Mouse (Mus musculus): ENCODE data around the gene Pxt1. TPM values are rescaled to one million over a fixed set of nuclear protein-coding genes. Genes with fewer than 3 reads are reported as not detected.

Pxt1 gene
- polyA plus RNA-seq, 1 experiment = 0.14 TPM

DNA sequence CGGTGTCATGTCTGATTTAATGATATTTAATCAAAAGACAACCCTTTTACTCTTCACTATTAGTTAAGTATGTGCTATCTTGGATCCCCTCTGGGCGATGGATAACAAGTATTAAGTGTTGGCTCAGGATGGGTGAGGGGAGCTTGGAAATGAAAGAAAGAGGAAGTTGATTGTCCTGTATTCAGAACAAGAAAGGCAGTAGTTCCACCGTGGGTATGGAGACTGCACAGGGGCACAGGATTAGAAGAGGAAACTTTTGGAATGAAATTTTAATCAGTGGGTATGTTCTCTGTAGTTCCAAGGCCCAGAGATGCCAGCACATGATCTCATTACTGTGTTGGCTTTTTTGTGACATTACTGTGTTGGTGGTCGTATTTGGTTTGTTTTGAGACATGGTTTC lies 7.1 kb upstream of the Pxt1 start:
- no peak for DNase-seq (ENCODE audit: low read depth, low spot score)
- WGBS = 73% methylated on average over 4 of the region's 4 CpGs

DNA sequence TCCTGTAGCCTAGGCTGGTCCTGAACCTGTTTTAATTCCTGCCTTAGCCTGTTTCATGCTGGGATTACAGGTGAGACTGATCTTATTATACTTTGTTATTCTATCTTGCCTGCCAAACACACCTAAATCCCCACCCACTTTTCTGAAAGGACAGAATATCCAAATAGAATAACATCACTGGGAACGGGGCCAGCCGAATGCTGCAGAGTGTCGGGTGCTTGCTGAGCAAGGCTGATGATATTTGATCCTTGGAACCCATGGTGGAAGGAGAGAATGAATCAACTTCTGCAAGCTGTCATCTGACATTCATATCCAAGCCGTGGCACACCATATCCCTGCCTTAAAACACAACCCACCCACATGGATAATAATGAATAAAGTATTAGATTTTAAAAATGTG lies 5.0 kb upstream of the Pxt1 start:
- no peak for DNase-seq (ENCODE audit: low read depth, low spot score)
- WGBS = 34% methylated on average over 4 of the region's 4 CpGs

- DNase-seq (ENCODE audit: low read depth, low spot score) = no peak
- WGBS = 92% methylated on average over 19 of the region's 19 CpGs
Measured at GRCm38 (mm10) chr17:28947011-28947939, 3.6 kb upstream of the Pxt1 start.

- WGBS = 91% methylated on average over 7 of the region's 7 CpGs
- DNase-seq (ENCODE audit: low read depth, low spot score) = no peak
Measured at GRCm38 (mm10) chr17:28944481-28944880, 841 bp upstream of the Pxt1 start.

- DNase-seq (ENCODE audit: low read depth, low spot score) = no peak
- WGBS = 78% methylated on average over 10 of the region's 11 CpGs
Measured at GRCm38 (mm10) chr17:28942101-28942500, 1.5 kb downstream of the Pxt1 start.

DNA sequence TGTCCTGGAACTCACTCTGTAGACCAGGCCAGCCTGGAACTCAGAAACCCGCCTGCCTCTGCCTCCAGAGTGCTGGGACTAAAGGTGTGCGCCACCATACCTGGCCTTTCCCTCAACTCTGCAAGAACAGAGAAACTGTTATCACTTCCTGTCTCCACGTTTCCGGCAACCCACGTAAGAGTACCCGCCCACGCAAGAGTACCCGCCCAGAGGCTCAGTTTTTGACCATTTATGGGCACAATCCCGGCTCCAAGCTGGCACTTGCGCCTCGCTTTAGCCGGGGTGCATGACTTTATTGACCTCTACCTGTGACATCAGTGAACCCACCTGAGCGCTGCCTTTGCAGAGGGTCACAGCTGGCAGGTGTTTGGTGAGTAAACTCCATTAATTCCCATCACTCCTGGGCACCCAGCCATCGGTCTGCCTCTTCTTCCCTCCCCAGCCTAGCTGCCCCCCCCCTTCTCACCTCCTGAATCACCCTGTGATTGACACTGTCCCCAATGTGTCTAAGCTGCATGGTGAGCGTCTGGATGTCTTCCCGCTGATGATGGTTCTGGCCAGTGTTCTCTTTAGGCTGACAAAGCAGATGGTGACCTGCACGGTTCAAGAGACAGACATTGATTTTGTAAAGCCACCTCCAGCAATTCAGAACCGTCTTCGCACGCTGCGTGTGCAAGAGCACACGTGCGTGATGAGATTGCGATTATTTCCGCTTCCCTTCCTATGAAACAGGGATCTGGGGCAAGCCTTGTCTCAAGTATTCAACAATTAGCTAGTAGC lies 2.7 kb downstream of the Pxt1 start:
- WGBS = 84% methylated on average over 25 of the region's 25 CpGs

DNA sequence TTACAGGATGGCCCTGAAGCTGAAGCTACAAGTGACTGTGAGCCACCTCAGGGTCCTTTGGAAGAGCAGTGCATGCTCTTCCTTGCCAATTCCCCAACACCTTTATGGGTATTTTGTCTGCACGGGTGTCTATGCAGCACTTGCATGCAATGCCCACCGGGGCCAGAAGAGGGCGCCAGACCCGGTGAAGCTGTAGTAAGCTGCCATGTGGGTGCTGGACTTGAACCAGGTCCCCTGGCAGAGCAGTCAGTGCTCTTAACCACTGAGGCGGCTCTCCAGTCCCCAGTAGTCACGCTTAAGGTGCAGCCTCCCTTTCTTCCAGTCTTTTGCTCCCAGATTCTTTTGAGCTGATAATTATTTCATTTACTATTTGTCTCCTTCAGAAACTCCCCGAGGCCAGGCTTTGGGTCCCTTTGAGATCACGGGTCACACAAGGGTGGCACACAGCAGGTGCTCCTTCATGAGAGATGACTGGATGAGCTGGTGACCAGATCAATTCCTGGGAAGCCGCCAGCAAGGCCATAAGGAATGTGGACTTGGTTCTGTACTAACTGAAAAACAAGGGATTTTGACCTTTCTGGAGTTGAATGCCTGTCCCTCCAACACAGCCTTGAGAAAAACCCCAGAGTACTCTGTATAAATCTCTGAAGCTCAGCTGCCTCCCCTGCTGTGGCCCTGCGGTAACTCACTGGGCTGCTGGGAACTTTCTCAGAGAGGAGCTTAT lies 6.9 kb downstream of the Pxt1 start:
- WGBS = 83% methylated on average over 10 of the region's 10 CpGs
- DNase-seq (ENCODE audit: low read depth, low spot score) = no peak

More for the DNA sequence above, 2.7 kb downstream of the Pxt1 start:
- no peak for DNase-seq (ENCODE audit: low read depth, low spot score)

GRCm38 (mm10) chr17:28936133-28936532 lies 7.5 kb downstream of the Pxt1 start:
- WGBS = 91% methylated on average over 7 of the region's 7 CpGs
- DNase-seq (ENCODE audit: low read depth, low spot score) = no peak

DNA sequence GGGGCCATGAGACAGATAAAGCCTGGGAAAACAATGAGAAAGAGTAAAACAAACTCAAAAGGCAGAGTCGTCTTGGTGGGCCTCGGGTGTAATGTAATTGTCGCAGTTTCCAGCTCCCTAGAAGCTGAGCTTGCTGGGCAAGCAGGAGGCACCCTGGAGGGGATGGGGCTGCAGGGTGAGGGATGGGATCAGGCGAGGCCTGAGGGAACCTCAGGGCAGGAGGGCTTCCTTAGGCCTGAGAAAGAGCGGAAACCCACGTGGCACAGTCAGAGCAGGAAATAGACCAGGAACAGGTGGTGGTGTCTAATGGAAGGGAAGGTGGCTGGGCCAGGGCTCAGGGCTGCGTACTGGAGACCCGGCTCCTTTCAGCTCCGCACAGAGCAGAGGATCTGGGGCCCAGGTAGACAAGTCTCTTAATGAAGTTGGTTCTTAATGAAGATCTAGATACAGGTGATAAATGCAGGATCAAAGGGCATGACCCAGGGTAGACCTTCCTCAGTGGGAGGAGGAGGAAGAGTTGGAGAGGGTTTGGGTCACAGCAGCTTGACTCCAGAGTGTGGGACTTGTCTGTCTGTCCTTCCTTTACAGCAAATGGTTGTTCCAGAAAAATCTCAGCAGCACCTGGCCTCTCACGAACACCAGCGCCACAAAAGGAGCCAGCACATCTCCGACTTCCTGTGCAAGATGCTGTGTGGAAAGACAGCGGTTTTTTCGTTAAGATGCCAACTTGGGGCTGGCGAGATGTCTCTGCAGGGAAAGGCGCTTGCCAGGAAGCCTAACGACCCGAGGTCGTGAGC lies 9.3 kb downstream of the Pxt1 start:
- WGBS = 69% methylated on average over 19 of the region's 19 CpGs
- DNase-seq (ENCODE audit: low read depth, low spot score) = no peak

DNA sequence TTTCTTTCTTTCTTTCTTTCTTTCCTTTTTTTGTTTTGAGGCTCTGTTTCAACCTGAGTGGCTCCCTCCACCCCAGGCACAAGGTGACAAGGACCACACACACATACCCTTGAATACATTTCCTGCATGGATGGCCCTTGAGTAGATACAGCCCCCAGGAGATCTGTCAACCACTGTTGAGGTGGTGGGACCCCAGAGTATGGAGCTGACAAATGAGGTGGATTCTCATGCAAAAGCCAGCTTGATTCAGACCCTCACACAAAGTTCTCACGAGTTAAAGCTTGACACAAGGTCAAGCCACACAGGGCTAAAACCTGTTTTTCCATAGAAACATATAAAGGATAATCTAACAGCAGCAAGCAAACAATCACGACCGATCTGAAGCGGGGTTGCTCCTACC lies 11.4 kb downstream of the Pxt1 start:
- 78% methylated on average over 4 of the region's 4 CpGs for WGBS
- no peak for DNase-seq (ENCODE audit: low read depth, low spot score)

DNA sequence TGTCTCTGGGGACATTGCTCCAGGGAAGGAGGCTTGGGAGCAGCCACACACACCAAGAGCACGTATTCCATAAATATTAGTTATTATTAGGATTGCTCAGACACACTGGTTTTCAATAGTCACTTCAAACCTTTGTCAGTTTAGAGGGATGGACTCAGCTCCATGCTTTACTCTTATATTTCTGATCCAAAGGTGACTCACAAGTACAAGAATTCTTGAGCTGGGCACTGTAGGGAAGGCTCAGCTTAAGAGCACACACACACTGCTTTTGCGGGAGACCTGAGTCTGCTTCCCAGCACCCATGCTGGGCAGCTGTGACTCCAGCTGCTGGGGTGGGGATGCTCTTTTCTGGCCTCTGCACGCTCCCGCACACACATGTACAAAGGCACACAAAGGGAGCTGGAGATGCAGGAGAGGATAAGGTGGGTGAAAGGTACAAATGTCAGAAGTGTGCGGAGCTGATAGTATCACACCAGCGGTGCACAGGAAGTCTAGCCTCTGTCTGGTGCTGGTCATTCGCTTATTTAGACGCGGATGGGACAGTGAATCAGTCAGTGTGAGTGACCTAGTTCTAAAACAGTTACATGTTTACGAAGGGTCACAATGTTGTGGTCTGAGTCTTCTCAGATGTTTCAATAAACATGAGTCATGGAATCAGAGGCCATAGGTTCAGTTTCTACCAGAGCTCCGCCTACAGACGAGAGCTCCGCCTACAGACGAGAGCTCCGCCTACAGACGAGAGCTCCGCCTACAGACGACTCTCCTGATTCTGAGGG lies 12.0 kb downstream of the Pxt1 start:
- DNase-seq (ENCODE audit: low read depth, low spot score) = no peak
- 77% methylated on average over 18 of the region's 18 CpGs for WGBS

DNA sequence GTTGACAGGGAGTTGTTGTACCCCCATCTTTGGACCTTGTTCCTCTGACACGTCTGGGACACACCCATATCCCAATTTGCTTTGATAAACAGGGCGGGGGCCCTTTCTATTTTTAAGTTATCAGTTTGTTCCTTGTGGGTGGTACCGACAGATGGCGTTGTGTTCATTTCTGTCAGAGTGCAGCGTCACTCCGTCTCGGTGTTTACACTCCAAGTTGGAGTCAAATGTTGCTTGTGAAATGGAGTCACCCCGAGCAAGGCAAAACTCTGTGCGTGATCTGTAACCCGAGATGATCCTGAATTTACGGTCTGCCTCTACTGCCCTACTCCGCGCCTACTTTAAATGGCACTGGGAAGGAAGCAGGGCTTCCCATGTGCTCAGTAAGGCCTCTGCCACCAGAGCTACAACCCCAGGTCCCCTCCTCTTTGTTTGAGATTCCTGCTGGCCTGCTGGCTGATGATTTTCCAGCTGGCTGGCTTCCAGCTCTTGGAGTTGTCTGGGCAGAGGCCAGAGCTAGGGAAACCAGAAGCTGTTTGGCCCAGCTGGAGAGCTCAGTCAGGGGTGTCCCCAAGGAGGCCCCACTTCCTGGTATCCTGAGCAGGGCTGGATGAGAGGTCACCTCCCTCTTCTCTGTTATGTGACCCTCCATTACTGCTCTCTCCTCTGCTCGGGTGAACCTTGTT lies 13.1 kb downstream of the Pxt1 start:
- DNase-seq (ENCODE audit: low read depth, low spot score) = peak; percentile 84
- WGBS = 5% methylated on average over 14 of the region's 14 CpGs

- WGBS = 49% methylated on average over 4 of the region's 4 CpGs
- DNase-seq (ENCODE audit: low read depth, low spot score) = no peak
Measured at GRCm38 (mm10) chr17:28929369-28929768, 14.3 kb downstream of the Pxt1 start.

DNA sequence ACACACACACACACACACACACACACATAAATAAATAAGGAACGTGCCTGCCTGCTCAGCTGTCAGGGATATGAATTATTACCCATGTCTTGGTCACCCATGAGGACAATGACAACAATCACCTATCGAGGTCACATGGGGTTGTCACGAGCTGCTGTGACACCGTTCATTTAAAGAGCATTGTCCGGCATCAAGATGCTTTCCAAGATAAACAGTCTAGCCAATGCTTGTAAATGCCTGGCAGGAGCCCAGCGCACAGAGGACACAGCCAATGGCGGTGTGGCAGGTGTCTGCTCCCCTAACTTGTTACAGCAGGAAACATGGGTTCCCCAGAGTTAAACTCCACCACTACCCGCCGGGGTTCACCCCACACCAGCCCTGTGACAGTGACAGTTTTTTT lies 15.6 kb downstream of the Pxt1 start:
- DNase-seq (ENCODE audit: low read depth, low spot score) = peak; percentile 52
- WGBS = 20% methylated on average over 9 of the region's 9 CpGs

DNA sequence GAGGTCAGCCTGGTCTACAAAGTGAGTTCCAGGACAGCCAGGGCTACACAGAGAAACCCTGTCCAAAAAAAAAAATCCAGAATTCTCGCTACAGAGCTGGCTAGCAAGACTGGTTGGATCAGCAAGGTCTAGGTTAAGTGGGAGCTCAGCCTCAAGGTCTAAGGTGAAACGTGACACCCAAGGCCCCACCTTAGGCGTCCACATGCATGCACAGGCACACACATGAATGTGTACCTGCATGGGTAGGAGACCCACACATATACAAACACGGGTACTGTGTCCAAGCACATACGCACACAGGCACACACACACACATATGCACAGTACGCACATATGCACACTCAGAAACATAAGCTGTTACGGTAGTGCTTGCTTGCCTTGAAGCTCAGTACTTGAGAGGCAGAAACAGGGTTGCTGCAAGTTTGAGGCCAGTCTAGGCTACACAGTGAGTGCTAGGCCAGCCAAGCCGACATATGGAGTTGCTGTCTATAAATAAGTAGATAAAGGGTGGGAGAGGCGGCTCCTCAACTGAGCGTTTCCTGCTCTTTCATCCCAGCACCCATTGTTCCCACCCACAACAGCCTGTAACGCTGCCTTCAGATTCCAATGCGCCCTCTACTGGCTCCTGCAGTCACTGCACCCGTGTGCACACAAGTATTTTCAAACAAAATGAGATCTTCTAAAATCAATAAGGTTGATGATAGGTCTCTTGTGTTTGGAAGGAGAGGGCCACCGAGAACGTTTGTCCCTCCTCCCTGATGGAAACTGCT lies 16.6 kb downstream of the Pxt1 start:
- 37% methylated on average over 15 of the region's 15 CpGs for WGBS
- DNase-seq (ENCODE audit: low read depth, low spot score) = no peak

GRCm38 (mm10) chr17:28926380-28926779 lies 17.3 kb downstream of the Pxt1 start:
- 19% methylated on average over 13 of the region's 13 CpGs for WGBS

GRCm38 (mm10) chr17:28924957-28925595 lies 18.6 kb downstream of the Pxt1 start:
- WGBS = 81% methylated on average over 8 of the region's 8 CpGs
- no peak for DNase-seq (ENCODE audit: low read depth, low spot score)

More at GRCm38 (mm10) chr17:28926380-28926779, 17.3 kb downstream of the Pxt1 start:
- peak; percentile 53 for DNase-seq (ENCODE audit: low read depth, low spot score)
